Mouse (Mus musculus): Measurements from ENCODE around the gene Epha5. TPM values are rescaled to one million over a fixed set of nuclear protein-coding genes. Genes with fewer than 3 reads are reported as not detected.

Epha5 gene
- polyA plus RNA-seq, 1 experiment from 2014 or later = 1.8 TPM

DNA sequence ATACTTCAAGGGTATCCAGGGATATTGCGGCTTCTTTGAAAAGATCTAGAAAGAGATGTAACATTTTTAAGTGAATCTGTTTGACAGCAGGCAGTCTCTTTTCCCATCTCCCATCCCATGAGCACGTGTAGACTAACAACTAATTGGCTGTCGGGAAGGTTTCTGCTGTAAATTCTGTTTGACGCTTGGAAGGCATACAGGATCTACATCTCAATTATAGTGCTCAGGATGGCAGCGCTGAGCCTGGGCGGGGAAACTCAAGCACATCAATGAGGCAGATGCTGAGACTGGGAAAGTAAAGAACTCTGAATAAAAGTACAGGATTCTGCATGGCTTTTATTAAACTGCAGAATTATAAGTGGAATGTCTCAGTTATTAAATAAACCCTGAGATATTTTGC is 335.9 kb downstream of the Epha5 start:
- TF ChIP-seq CTCF (IDR thresholded peaks at IDR 0.05; ENCODE audit: low read depth) (no peak), EP300 (optimal IDR thresholded peaks at IDR 0.05) (no peak)
- no peak for ATAC-seq (ENCODE audit: low FRiP score, low TSS enrichment)
- Histone ChIP-seq H3K4me3 (ENCODE audit: low read depth, low read length) (no peak overlapping the region), H3K9me3 (ENCODE audit: control insufficient read depth, low read length) (no peaks in the 10 kb centered on the region), H3K4me1 (replicated peaks; ENCODE audit: control insufficient read depth, insufficient read depth) (no peaks in the 10 kb centered on the region), H3K27ac (replicated peaks) (no peak overlapping the region), H3K4me2 (replicated peaks; ENCODE audit: low read depth) (no peak overlapping the region), H3K27me3 (ENCODE audit: control insufficient read depth, insufficient read depth, low read length) (no peaks in the 10 kb centered on the region), H3K36me3 (ENCODE audit: control insufficient read depth, insufficient read depth, low read length) (no peaks in the 10 kb centered on the region), H3K9ac (ENCODE audit: low read length) (no peak overlapping the region)
- no peak for DNase-seq (ENCODE audit: low spot score)
- 71% methylated on average over 6 of the region's 6 CpGs for WGBS

- Histone ChIP-seq H3K4me1 (replicated peaks; ENCODE audit: control insufficient read depth, insufficient read depth) (no peaks in the 10 kb centered on the region), H3K9ac (ENCODE audit: low read length) (no peak overlapping the region), H3K4me2 (replicated peaks; ENCODE audit: low read depth) (no peak overlapping the region), H3K27ac (replicated peaks) (no peak overlapping the region), H3K36me3 (ENCODE audit: control insufficient read depth, insufficient read depth, low read length) (no peaks in the 10 kb centered on the region), H3K27me3 (ENCODE audit: control insufficient read depth, insufficient read depth, low read length) (no peaks in the 10 kb centered on the region), H3K9me3 (ENCODE audit: control insufficient read depth, low read length) (no peaks in the 10 kb centered on the region), H3K4me3 (ENCODE audit: low read depth, low read length) (no peak overlapping the region)
- TF ChIP-seq CTCF (IDR thresholded peaks at IDR 0.05; ENCODE audit: low read depth) (no peak), EP300 (optimal IDR thresholded peaks at IDR 0.05) (no peak)
- 82% methylated on average over 7 of the region's 7 CpGs for WGBS
- ATAC-seq (ENCODE audit: low FRiP score, low TSS enrichment) (no peak), DNase-seq (ENCODE audit: low spot score) (no peak)
Observed at GRCm38 (mm10) chr5:84070976-84071375, 346.2 kb downstream of the Epha5 start.

GRCm38 (mm10) chr5:84053880-84054279 is 363.3 kb downstream of the Epha5 start:
- no peaks in the 10 kb centered on the region for H3K36me3 ChIP-seq (ENCODE audit: control insufficient read depth, insufficient read depth, low read length)
- 79% methylated on average over 2 of the region's 2 CpGs for WGBS
- no peak overlapping the region for H3K27ac ChIP-seq (replicated peaks)
- no peaks in the 10 kb centered on the region for H3K4me1 ChIP-seq (replicated peaks; ENCODE audit: control insufficient read depth, insufficient read depth)
- DNase-seq (ENCODE audit: low spot score) = no peak
- H3K9ac ChIP-seq (ENCODE audit: low read length) = no peak overlapping the region
- H3K9me3 ChIP-seq (ENCODE audit: control insufficient read depth, low read length) = no peaks in the 10 kb centered on the region
- ATAC-seq (ENCODE audit: low FRiP score, low TSS enrichment) = no peak
- TF ChIP-seq EP300 (optimal IDR thresholded peaks at IDR 0.05) = no peak
- no peak for TF ChIP-seq CTCF (IDR thresholded peaks at IDR 0.05; ENCODE audit: low read depth)
- H3K4me3 ChIP-seq (ENCODE audit: low read depth, low read length) = no peak overlapping the region
- H3K4me2 ChIP-seq (replicated peaks; ENCODE audit: low read depth) = no peak overlapping the region
- no peaks in the 10 kb centered on the region for H3K27me3 ChIP-seq (ENCODE audit: control insufficient read depth, insufficient read depth, low read length)

DNA sequence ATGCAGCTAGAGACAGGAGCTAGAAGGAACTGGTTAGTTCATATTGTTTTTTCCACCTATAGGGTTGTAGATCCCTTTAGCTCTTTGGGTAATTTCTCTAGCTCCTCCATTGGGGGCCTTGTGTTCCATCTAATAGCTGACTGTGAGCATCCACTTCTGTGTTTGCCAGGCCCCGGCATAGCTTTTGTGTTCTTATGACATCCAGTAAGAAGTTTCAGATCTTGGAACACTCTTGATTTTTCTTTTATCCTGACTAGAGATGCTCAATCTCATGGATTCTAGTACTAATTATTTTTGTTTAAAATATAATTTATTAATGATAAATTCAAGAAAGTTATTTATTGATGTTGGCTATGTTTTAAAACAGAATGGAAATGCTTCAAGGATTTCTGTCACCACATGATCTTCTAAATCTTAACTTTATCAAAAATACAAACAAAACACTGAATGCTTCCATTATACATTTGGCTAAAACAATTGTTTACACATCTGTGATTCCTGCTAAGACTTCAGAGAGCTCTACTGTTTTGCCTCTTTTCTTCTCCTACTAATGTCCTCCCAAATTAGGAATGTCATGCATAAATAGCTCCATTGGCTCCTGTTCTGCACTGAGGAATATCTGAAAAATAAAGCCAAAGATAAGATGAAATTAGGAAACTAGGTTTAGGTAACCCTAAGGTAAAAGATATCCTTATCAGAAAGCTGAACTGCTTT is 379.8 kb downstream of the Epha5 start:
- H3K9ac ChIP-seq (ENCODE audit: low read length) = no peak overlapping the region
- no peak for ATAC-seq (ENCODE audit: low FRiP score, low TSS enrichment)
- 70% methylated on average over 1 of the region's 1 CpGs for WGBS
- H3K4me3 ChIP-seq (ENCODE audit: low read depth, low read length) = no peak overlapping the region
- no peaks in the 10 kb centered on the region for H3K27me3 ChIP-seq (ENCODE audit: control insufficient read depth, insufficient read depth, low read length)
- H3K9me3 ChIP-seq (ENCODE audit: control insufficient read depth, low read length) = no peaks in the 10 kb centered on the region
- H3K4me1 ChIP-seq (replicated peaks; ENCODE audit: control insufficient read depth, insufficient read depth) = no peaks in the 10 kb centered on the region
- H3K27ac ChIP-seq (replicated peaks) = no peak overlapping the region
- H3K4me2 ChIP-seq (replicated peaks; ENCODE audit: low read depth) = no peak overlapping the region
- H3K36me3 ChIP-seq (ENCODE audit: control insufficient read depth, insufficient read depth, low read length) = no peaks in the 10 kb centered on the region
- DNase-seq (ENCODE audit: low spot score) = no peak
- TF ChIP-seq EP300 (optimal IDR thresholded peaks at IDR 0.05) = no peak
- TF ChIP-seq CTCF (IDR thresholded peaks at IDR 0.05; ENCODE audit: low read depth) = no peak

Measured in stomach, postnatal 0 days (tissue).